Mouse (Mus musculus): Measurements from ENCODE around the gene Zfp219.

DNA sequence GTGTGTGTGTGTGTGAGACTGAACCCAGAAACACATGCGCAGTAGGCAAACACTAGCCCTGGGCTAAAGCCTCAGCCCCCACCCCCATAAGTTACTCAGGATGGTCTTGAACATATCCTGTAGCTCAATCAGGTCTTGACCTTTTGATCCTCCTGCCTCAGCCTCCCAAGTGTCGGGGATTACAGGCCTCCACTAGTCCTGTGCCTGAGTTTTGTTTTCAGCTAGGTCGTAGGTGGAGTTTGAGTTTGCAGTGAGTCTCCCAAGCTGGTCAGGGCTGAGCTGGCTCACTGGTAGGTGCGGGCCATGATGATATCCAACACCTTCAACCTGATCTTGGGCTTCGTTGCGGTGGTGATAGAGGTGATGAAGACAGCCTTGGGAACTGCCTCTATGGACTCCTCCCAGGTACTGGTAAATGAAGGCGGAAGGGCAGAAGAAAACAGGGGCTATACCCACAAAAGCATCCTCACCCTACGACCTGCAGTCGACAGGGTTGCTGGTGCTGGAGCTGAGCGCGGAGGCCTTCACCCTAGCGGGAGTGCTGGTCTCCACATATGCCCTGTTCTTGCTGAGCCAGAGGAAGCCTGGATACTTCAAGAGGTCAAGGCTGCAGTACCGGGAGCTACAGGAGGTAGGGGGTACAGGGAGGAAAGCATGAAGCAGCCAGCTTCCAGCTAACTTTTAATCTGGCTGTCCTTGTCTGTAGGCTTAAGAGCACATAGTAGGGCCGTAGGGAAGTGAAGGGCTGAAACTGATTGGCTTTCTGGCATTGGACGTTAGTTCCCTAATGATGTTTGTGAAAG lies 2.1 kb downstream of the Zfp219 start:
- TF ChIP-seq CTCF (IDR thresholded peaks at IDR 0.05; ENCODE audit: low read depth, low read length) (no peak), POLR2A (IDR thresholded peaks at IDR 0.05; ENCODE audit: borderline replicate concordance, low read depth, low read length) (0 out of 2 replicates have a peak, but pooled peaks have one; percentile 2)

All from bone marrow macrophage, adult 2 months (primary cell).